Comparison of ENCODE assay signal across 9 mouse cellular contexts in genomic region chr2:79428569-79429104, GRCm38 (mm10). TPM values are rescaled to one million over a fixed set of nuclear protein-coding genes. Genes with fewer than 3 reads are reported as not detected.
DNase-seq lines count a peak whose midpoint lies in the region; ATAC-seq and TF ChIP-seq lines count a peak whose summit lies in the region.
"Had no signal": no experiment of that assay in that cellular context is flagged by ENCODE, and none has a peak within 500 bp of the region (broad histone marks: within the 10 kb centered on the region; RNA-seq: fewer than 3 reads in every experiment).

No protein-coding gene starts in this region.

- WGBS in forebrain, postnatal 0 days, result 4% methylated on average over 35 of the region's 35 CpGs
- WGBS in hindbrain, embryonic 16.5 days, result 2% methylated on average over 28 of the region's 35 CpGs
- WGBS in liver, postnatal 0 days (ENCODE audit: insufficient replicate concordance), result under 1% methylated on average over 35 of the region's 35 CpGs

- intact Hi-C loops in gastrocnemius, postnatal 36 days (cut with DNase I), result no loop called here

- H3K9me3 ChIP-seq in forebrain, postnatal 0 days (ENCODE audit: low read length), result no peaks in the 10 kb centered on the region
- no peaks in the 10 kb centered on the region for H3K9me3 ChIP-seq in hindbrain, embryonic 16.5 days (ENCODE audit: control insufficient read depth, low read length)
- no peaks in the 10 kb centered on the region for H3K9me3 ChIP-seq in liver, postnatal 0 days (ENCODE audit: low read length)

- peaks cover 10% of the 10 kb centered on the region for H3K27me3 ChIP-seq in forebrain, postnatal 0 days (ENCODE audit: insufficient read depth, low read length)
- H3K27me3 ChIP-seq in hindbrain, embryonic 16.5 days (replicated peaks; ENCODE audit: control insufficient read depth, insufficient read depth, low read length), result peaks cover 4% of the 10 kb centered on the region; the same call in 1 of the 2 replicates
- no peaks in the 10 kb centered on the region for H3K27me3 ChIP-seq in liver, postnatal 0 days (ENCODE audit: insufficient read depth, low read length)

- ATAC-seq in forebrain, postnatal 0 days, result peak; percentile 50; the same call in 1 of the 2 replicates
- ATAC-seq in hindbrain, embryonic 16.5 days, result no peak
- no peak for ATAC-seq in liver, postnatal 0 days

- TF ChIP-seq EP300 in liver, postnatal 0 days (IDR thresholded peaks at IDR 0.05; ENCODE audit: low read depth), result no peak

- no peak overlapping the region for H3K27ac ChIP-seq in forebrain, postnatal 0 days (ENCODE audit: low read depth, low read length)
- no peak overlapping the region for H3K27ac ChIP-seq in hindbrain, embryonic 16.5 days (ENCODE audit: low read depth, low read length)
- H3K27ac ChIP-seq in liver, postnatal 0 days (ENCODE audit: low read depth), result no peak overlapping the region

- 0 out of 2 replicates have a peak, but pooled peaks cover 7% of the 10 kb centered on the region for H3K4me1 ChIP-seq in forebrain, postnatal 0 days (ENCODE audit: insufficient read depth)
- H3K4me1 ChIP-seq in hindbrain, embryonic 16.5 days (ENCODE audit: control insufficient read depth, insufficient read depth, low read depth, low read length), result peaks cover 7% of the 10 kb centered on the region
- peaks cover 11% of the 10 kb centered on the region for H3K4me1 ChIP-seq in liver, postnatal 0 days (ENCODE audit: insufficient read depth)

- H3K4me3 ChIP-seq in forebrain, postnatal 0 days (ENCODE audit: low read depth, low read length), result peak overlapping the region; percentile 34
- H3K4me3 ChIP-seq in hindbrain, embryonic 16.5 days (ENCODE audit: low read length), result peak overlapping the region; percentile 43
- H3K4me3 ChIP-seq in liver, postnatal 0 days (ENCODE audit: low read depth, low read length), result peak overlapping the region; percentile 49

- H3K36me3 ChIP-seq in forebrain, postnatal 0 days (ENCODE audit: insufficient read depth), result no peaks in the 10 kb centered on the region
- H3K36me3 ChIP-seq in hindbrain, embryonic 16.5 days (ENCODE audit: control insufficient read depth, insufficient read depth, low read length), result no peaks in the 10 kb centered on the region
- no peaks in the 10 kb centered on the region for H3K36me3 ChIP-seq in liver, postnatal 0 days (replicated peaks; ENCODE audit: insufficient read depth, low read length)

- peak; percentile 16 for DNase-seq in gastrocnemius, adult 18-20 months (ENCODE audit: low spot score)
- no peak for DNase-seq in gastrocnemius, postnatal 36 days
- DNase-seq in cerebellum, adult 18-20 months, result peak; percentile 71 to 73
- peak; percentile 29 for DNase-seq in forebrain, postnatal 0 days
- peak; percentile 15 for DNase-seq in liver, postnatal 0 days
- DNase-seq in retina, embryonic 14.5 days (ENCODE audit: low spot score), result peak; percentile 65
- DNase-seq in adrenal gland, postnatal 10 days, result no peak

- peak overlapping the region; percentile 31 for H3K9ac ChIP-seq in forebrain, postnatal 0 days
- peak overlapping the region; percentile 46 for H3K9ac ChIP-seq in hindbrain, embryonic 16.5 days (ENCODE audit: low read depth, low read length)
- H3K9ac ChIP-seq in liver, postnatal 0 days (replicated peaks), result peak overlapping the region; percentile 38; the same call in 1 of the 2 replicates

- no peak for TF ChIP-seq CTCF in forebrain, postnatal 0 days (IDR thresholded peaks at IDR 0.05; ENCODE audit: low read depth)
- TF ChIP-seq CTCF in liver, postnatal 0 days (IDR thresholded peaks at IDR 0.05; ENCODE audit: low read depth), result no peak

- H3K4me2 ChIP-seq in forebrain, postnatal 0 days (ENCODE audit: low read depth), result peak overlapping the region; percentile 65
- H3K4me2 ChIP-seq in hindbrain, embryonic 16.5 days (ENCODE audit: low read length), result peak overlapping the region; percentile 77
- peak overlapping the region; percentile 87 for H3K4me2 ChIP-seq in liver, postnatal 0 days (ENCODE audit: low read depth, low read length)

RNA-seq across cellular contexts. Expression of gene Neurod1, which starts 27.9 kb away (rescaled TPM):
- not detected for total RNA-seq in gastrocnemius, adult 18-20 months (2021)
- total RNA-seq in gastrocnemius, postnatal 36 days (2021), result not detected
- total RNA-seq in forebrain, postnatal 0 days (2014; rRNA removed), result 14.2 and 15.9 TPM in 2 replicates
- polyA plus RNA-seq in forebrain, postnatal 0 days (2015; fragmentation: Nextera tagmentation; extraction: Ambion mirVana), result 29.8 and 43.0 TPM in 2 replicates
- polyA plus RNA-seq in hindbrain, embryonic 16.5 days (2015; fragmentation: Nextera tagmentation; extraction: Ambion mirVana), result 42.8 and 49.2 TPM in 2 replicates
- polyA plus RNA-seq in liver, postnatal 0 days (2015; fragmentation: Nextera tagmentation; extraction: Ambion mirVana), result not detected in 2 replicates
- under 1 TPM in 1 of 2 experiments, not detected in 1; 0.12 TPM for total RNA-seq in adrenal gland, postnatal 10 days (2021)
- total RNA-seq: MEL had no signal

RNA-seq across cellular contexts. Expression of gene Cerkl, which starts 27.9 kb away (rescaled TPM):
- total RNA-seq in gastrocnemius, adult 18-20 months (2021), result under 1 TPM; 0.24 to 0.39 TPM
- under 1 TPM; 0.35 to 0.46 TPM for total RNA-seq in gastrocnemius, postnatal 36 days (2021)
- 0.15 and 0.52 TPM in 2 replicates for total RNA-seq in forebrain, postnatal 0 days (2014; rRNA removed)
- polyA plus RNA-seq in forebrain, postnatal 0 days (2015; fragmentation: Nextera tagmentation; extraction: Ambion mirVana), result 1.1 and 1.2 TPM in 2 replicates
- polyA plus RNA-seq in hindbrain, embryonic 16.5 days (2015; fragmentation: Nextera tagmentation; extraction: Ambion mirVana), result 2.1 and 2.6 TPM in 2 replicates
- polyA plus RNA-seq in liver, postnatal 0 days (2015; fragmentation: Nextera tagmentation; extraction: Ambion mirVana), result 5.9 and 6.6 TPM in 2 replicates
- total RNA-seq in adrenal gland, postnatal 10 days (2021), result 1 to 10 TPM; 6.1 to 6.2 TPM

Comparison
In these comparisons a context has a peak if more than half of its experiments do, and no peak if none do; other contexts are left out.
1. DNase-seq: peak in gastrocnemius, adult 18-20 months (single experiment), cerebellum, adult 18-20 months (2 of 2), forebrain, postnatal 0 days (single experiment), liver, postnatal 0 days (single experiment) and retina, embryonic 14.5 days (single experiment); none in gastrocnemius, postnatal 36 days (0 of 2) and adrenal gland, postnatal 10 days (single experiment).
2. RNA of gene Neurod1, which starts 27.9 kb away (total RNA-seq): 14.2 to 15.9 TPM in forebrain, postnatal 0 days; 0.12 TPM in adrenal gland, postnatal 10 days, not detected in gastrocnemius, adult 18-20 months and not detected in gastrocnemius, postnatal 36 days; every median in the first group is over 10 times any median in the second.
3. Peak in every context shown above with its lines, with median percentiles within 50 percentile points of each other: H3K4me2 ChIP-seq, H3K4me3 ChIP-seq and H3K9ac ChIP-seq.